Mouse (Mus musculus) hindbrain, embryonic 16.5 days (tissue): Measurements from ENCODE around the gene Olfr1116. TPM values are rescaled to one million over a fixed set of nuclear protein-coding genes. Genes with fewer than 3 reads are reported as not detected.
"Not testable (repeated sequence)": the region's sequence is repeated elsewhere in the genome, so short reads cannot be mapped to it uniquely, and the experiment has no call there.

Experiments used
- ATAC-seq: fragments of 200-750 bp; cut with Nextera tagmentation; 2 replicates; pipeline ENCODE4 v1.8.0; 2017; ENCODE audit warnings: moderate TSS enrichment, moderate library complexity
- H3K27ac ChIP-seq: fragments of 300-500 bp; sonication (generic); 2 replicates; pipeline ENCODE4 v1.5.1; 2014; ENCODE audit warnings: low read depth, mild to moderate bottlenecking, control low read depth, low read length, moderate library complexity
- H3K27me3 ChIP-seq: fragments of 300-500 bp; sonication (generic); replicated peaks from 2 replicates; pipeline ENCODE4 v1.6.1; 2014; ENCODE audit warnings: low read length; ENCODE audit not compliant: control insufficient read depth, insufficient read depth
- H3K36me3 ChIP-seq: fragments of 300-500 bp; sonication (generic); 2 replicates; pipeline ENCODE4 v1.6.1; 2014; ENCODE audit warnings: mild to moderate bottlenecking, low read length, moderate library complexity, mixed read lengths; ENCODE audit not compliant: control insufficient read depth, insufficient read depth
- H3K4me1 ChIP-seq: fragments of 300-500 bp; sonication (generic); 2 replicates; pipeline ENCODE4 v1.6.1; 2014; ENCODE audit warnings: low read depth, low read length; ENCODE audit not compliant: control insufficient read depth, insufficient read depth
- H3K4me2 ChIP-seq: fragments of 300-500 bp; sonication (generic); 2 replicates; pipeline ENCODE4 v1.6.1; 2014; ENCODE audit warnings: mild to moderate bottlenecking, low read length, control low read depth, moderate library complexity
- H3K4me3 ChIP-seq: fragments of 300-500 bp; sonication (generic); 2 replicates; pipeline ENCODE4 v1.5.1; 2014; ENCODE audit warnings: mild to moderate bottlenecking, low read length, control low read depth, moderate library complexity
- H3K9ac ChIP-seq: fragments of 300-500 bp; sonication (generic); 2 replicates; pipeline ENCODE4 v1.6.1; 2014; ENCODE audit warnings: low read depth, mild to moderate bottlenecking, control low read depth, low read length, moderate library complexity
- H3K9me3 ChIP-seq: fragments of 300-500 bp; sonication (generic); 2 replicates; pipeline ENCODE4 v1.6.1; 2014; ENCODE audit warnings: mild to moderate bottlenecking, low read length, moderate library complexity; ENCODE audit not compliant: control insufficient read depth
- WGBS: fragments of 180-500 bp; shearing (Covaris S2); extraction: QIAGEN DNeasy Blood & Tissue Kit; methylation state at CpG from one replicate; pipeline ENCODE4 v1.1.7; 2014; 5-methylcytosine and 5-hydroxymethylcytosine counted together
- microRNA-seq: library from miRNA; unstranded; fragments of <30 nt; microRNA quantifications from one replicate; pipeline ENCODE4, GENCODE M21; 2017
- polyA plus RNA-seq: library from polyadenylated mRNA; unstranded; fragments of >200 nt; fragmentation: Nextera tagmentation; extraction: Ambion mirVana; gene quantifications from 2 replicates; pipeline ENCODE4 v1.2.1, GENCODE M21; 2015

Gene Olfr1116
- polyA plus RNA-seq: not detected in 2 replicates

- WGBS: 76% methylated on average over 1 of the region's 1 CpGs
Measured at GRCm38 (mm10) chr2:87267234-87267633, at the start of gene Olfr1116. TSS of gene Olfr1116 (plus strand) at chr2:87267534.

DNA sequence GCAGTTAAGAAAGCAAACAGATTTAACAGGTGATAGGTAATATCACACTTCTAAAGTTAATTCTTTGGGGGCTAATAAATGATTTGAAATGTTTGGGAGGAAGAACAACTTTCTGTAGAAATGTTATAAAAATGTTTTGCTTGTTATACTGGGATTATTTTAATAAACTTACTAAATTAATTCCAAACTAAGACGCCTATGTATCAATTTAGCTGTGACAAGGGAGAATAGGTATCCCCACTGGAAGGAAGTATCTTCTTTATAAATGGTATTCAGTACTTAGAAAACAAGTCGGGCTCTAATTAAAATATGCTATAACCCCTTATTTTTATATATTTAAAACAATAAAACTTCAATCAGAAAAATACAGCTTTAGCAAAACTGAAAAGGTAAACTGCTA, 19.6 kb upstream of the Olfr1116 start, which contains the start of gene Olfr1115:
TSS of gene Olfr1115 (plus strand) at position 301 of the 400 bp plus-strand sequence.
- no peak within 1 kb of the TSS for H3K27ac ChIP-seq
- no peak within 1 kb of the TSS for H3K4me3 ChIP-seq
- H3K4me1 ChIP-seq: no peaks in the 10 kb centered on the region
- no peaks in the 10 kb centered on the region for H3K36me3 ChIP-seq
- ATAC-seq: no peak
- 89% methylated on average over 2 of the region's 2 CpGs for WGBS
- H3K27me3 ChIP-seq: no peaks in the 10 kb centered on the region
- H3K9ac ChIP-seq: no peak within 1 kb of the TSS
- no peaks in the 10 kb centered on the region for H3K9me3 ChIP-seq
- no peak within 1 kb of the TSS for H3K4me2 ChIP-seq

More at GRCm38 (mm10) chr2:87267234-87267633, at the start of gene Olfr1116:
- Histone ChIP-seq H3K4me2 (no peak within 1 kb of the TSS), H3K4me3 (no peak within 1 kb of the TSS), H3K9ac (no peak within 1 kb of the TSS), H3K36me3 (no peaks in the 10 kb centered on the region), H3K9me3 (no peaks in the 10 kb centered on the region), H3K27me3 (no peaks in the 10 kb centered on the region), H3K27ac (no peak within 1 kb of the TSS), H3K4me1 (no peaks in the 10 kb centered on the region)
- no peak for ATAC-seq

- not testable (repeated sequence) for H3K9me3 ChIP-seq, H3K9ac ChIP-seq, ATAC-seq, H3K27ac ChIP-seq, H3K36me3 ChIP-seq, H3K4me2 ChIP-seq, H3K27me3 ChIP-seq, H3K4me1 ChIP-seq, H3K4me3 ChIP-seq
Measured at GRCm38 (mm10) chr2:87293977-87294376, 26.6 kb downstream of the Olfr1116 start.

DNA sequence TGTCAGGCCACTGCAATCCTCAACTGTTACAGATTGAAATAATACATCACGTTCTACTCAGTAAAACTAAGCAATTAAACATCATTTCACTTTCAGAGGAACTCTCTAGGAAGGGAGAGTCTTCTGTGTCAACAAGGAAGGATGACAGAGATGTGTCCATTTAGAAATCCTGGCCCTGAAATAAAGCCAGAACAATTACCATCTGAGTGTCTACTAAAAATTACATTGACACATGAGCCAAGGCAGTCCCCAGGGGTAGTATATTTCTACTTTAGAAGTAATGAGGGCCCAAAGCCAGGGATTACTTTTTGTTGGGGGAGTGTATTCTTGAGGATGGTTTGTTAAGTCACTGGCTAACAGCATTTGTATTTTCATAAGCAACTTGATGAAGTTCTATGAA, 39.9 kb downstream of the Olfr1116 start, which contains the start of gene Olfr1118:
TSS of gene Olfr1118 (plus strand) at position 301 of the 400 bp plus-strand sequence.
- ATAC-seq: no peak
- 76% methylated on average over 1 of the region's 1 CpGs for whole genome bisulfite sequencing
- H3K4me2 ChIP-seq: no peak within 1 kb of the TSS
- no peak within 1 kb of the TSS for H3K9ac ChIP-seq
- H3K4me1 ChIP-seq: no peaks in the 10 kb centered on the region
- no peaks in the 10 kb centered on the region for H3K9me3 ChIP-seq
- no peak within 1 kb of the TSS for H3K27ac ChIP-seq
- no peak within 1 kb of the TSS for H3K4me3 ChIP-seq
- no peaks in the 10 kb centered on the region for H3K27me3 ChIP-seq
- H3K36me3 ChIP-seq: no peaks in the 10 kb centered on the region

Small RNA genes lying within 50 kb of the gene (microRNA-seq; reads per million reads assigned to microRNA genes)
- not detected for gene Gm27438

Other genes starting within 250 kb of the Olfr1116 start
- not detected in 2 replicates for gene Olfr1104, start 240.5 kb upstream of the Olfr1116 start, polyA plus RNA-seq
- gene Olfr1105, start 231.0 kb upstream of the Olfr1116 start, polyA plus RNA-seq: not detected in 2 replicates
- not detected in 2 replicates for gene Olfr1106, start 215.3 kb upstream of the Olfr1116 start, polyA plus RNA-seq
- not detected in 2 replicates for gene Olfr1107, start 191.7 kb upstream of the Olfr1116 start, polyA plus RNA-seq
- not detected in 2 replicates for gene Olfr1109, start 171.5 kb upstream of the Olfr1116 start, polyA plus RNA-seq
- gene Olfr259, start 153.0 kb upstream of the Olfr1116 start, polyA plus RNA-seq: not detected in 2 replicates
- gene Olfr1110, start 127.2 kb upstream of the Olfr1116 start, polyA plus RNA-seq: not detected in 2 replicates
- gene Olfr1111, start 114.9 kb upstream of the Olfr1116 start, polyA plus RNA-seq: not detected in 2 replicates
- gene Olfr1112, start 79.7 kb upstream of the Olfr1116 start, polyA plus RNA-seq: not detected in 2 replicates
- gene Olfr1113, start 58.6 kb upstream of the Olfr1116 start, polyA plus RNA-seq: not detected in 2 replicates
- not detected in 2 replicates for gene Olfr1115, start 19.5 kb upstream of the Olfr1116 start, polyA plus RNA-seq
- not detected in 2 replicates for gene Olfr1118, start 40.0 kb downstream of the Olfr1116 start, polyA plus RNA-seq
- gene Olfr1120, start 87.3 kb downstream of the Olfr1116 start, polyA plus RNA-seq: not detected in 2 replicates
- not detected in 2 replicates for gene Olfr1121, start 102.4 kb downstream of the Olfr1116 start, polyA plus RNA-seq
- gene Olfr1122, start 118.3 kb downstream of the Olfr1116 start, polyA plus RNA-seq: not detected in 2 replicates
- not detected in 2 replicates for gene Olfr1123, start 149.1 kb downstream of the Olfr1116 start, polyA plus RNA-seq
- gene Olfr1124, start 162.7 kb downstream of the Olfr1116 start, polyA plus RNA-seq: not detected in 2 replicates
- gene Olfr1126, start 186.4 kb downstream of the Olfr1116 start, polyA plus RNA-seq: not detected in 2 replicates
- not detected in 2 replicates for gene Pramel7, start 229.6 kb downstream of the Olfr1116 start, polyA plus RNA-seq
- gene Pramel6, start 239.0 kb downstream of the Olfr1116 start, polyA plus RNA-seq: not detected in 2 replicates